Mouse (Mus musculus) right cerebral cortex, adult 18-20 months (tissue): ENCODE results near the gene Crim1.

Experiments used
- DNase-seq: peaks from one replicate; pipeline ENCODE4 v3.0.0; 2022; ENCODE audit warnings: mixed read lengths

Gene Crim1

GRCm38 (mm10) chr17:78199626-78200560 lies at the start of gene Crim1:
Gene Crim1, plus strand, starts transcription at chr17:78200248.
- DNase-seq = peak; percentile 65

GRCm38 (mm10) chr17:78151479-78152282 lies 48.4 kb upstream of the Crim1 start:
- DNase-seq = no peak

DNA sequence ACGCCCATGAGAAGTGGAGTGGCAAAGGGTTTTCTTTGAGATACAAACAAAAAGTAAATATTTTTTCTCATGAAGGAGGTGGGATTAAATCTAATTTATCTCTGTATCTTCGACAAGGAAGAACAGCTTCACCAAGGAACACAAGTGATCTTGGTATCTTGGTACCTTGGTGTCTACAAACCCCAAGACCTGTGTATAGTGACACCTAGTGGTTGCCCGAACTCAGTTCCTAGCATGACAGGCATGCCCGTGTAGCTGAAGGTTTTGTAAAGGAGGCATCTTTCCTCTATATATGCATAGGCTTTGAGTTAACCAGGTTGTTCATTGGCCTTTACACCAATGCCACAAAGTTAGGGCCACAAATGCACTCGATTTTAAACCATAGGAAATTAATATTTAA lies 36.8 kb upstream of the Crim1 start:
- peak; percentile 75 for DNase-seq

DNA sequence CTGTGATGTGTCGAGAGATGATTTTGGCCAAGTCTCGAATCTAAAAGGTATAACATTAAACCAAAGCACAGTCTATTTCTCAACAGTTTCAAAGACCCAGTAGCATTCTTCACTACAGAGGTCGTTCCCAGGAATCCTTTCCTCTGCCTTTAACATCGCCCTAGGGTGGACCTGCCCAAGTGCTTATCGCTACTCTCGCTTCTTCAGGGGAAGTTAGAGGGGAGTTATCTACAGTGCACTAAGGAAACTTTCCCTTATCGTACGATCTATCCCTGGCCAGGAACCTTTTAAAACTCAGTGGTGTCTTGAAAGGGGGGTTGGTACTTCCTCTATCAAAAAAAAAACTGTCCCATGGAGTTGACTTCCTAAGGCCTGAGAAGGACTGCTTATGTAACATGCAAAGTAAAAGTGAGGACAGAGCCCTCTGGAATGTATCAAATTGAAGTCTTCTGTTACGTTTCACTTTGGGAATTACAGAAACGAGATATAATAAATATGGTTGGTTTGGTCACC lies 36.3 kb upstream of the Crim1 start:
- no peak for DNase-seq

GRCm38 (mm10) chr17:78165855-78166254 lies 34.2 kb upstream of the Crim1 start:
- DNase-seq = no peak

- peak; percentile 29 for DNase-seq
Observed at GRCm38 (mm10) chr17:78166566-78166965, 33.5 kb upstream of the Crim1 start.

DNA sequence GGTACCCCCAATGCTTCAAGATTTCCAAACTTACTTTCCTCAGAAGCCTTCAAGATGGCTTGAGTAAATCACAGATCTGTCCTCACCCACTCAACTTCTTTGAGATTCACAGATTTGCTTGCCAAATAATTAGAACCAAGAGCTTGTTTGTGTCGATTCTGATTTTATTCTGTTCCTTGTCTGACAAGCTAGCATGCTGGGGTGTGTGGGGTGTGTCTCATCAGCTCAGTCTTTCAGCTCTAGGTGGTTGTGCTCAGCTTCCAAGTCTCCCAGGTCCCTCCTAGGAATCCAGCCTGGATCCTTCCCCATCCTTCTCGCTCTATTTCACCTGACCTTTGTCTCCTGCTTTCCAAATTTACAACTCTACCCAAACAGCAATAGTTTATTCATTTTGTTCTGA lies 27.7 kb upstream of the Crim1 start:
- DNase-seq = no peak

DNA sequence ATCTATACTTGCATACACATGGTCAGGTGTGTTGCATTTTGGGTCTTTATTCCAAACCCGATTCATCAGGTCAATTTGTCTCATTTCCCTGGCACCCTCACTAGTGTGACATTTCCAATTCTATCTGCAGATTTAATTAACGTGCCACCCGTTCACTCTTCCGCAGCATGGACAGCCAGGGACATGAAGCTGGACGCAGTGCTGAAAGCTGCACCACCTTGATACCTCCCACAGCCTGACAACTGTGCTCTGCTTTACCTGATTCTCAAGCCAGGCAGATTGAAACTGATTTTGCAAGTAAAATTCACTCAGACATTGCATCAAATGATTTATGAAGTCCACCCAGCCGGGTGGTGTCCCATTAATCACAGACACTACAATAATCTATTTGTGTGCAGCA lies 19.3 kb upstream of the Crim1 start:
- no peak for DNase-seq

GRCm38 (mm10) chr17:78196184-78196583 lies 3.9 kb upstream of the Crim1 start:
- no peak for DNase-seq

- no peak for DNase-seq
Observed at GRCm38 (mm10) chr17:78197111-78197510, 2.9 kb upstream of the Crim1 start.

DNA sequence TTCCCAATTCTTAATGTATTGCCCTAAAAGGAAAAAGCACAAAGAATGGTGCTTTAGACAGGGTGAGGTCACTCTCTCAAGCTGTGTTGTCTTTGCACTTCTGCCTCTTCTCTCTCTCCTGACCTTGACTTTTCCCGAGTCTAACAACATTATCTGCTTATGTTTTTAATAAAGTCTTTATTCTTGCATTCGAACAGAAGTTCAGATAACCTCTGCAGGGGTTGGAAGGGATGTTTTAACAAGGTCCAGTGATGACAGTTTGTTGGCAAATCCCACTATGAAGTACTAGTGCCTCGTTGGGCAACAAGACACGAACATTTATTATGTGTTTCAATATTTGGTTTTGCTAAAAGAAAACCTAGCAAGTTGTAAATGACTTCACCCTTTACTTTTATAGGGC lies 1.9 kb upstream of the Crim1 start:
- no peak for DNase-seq

DNA sequence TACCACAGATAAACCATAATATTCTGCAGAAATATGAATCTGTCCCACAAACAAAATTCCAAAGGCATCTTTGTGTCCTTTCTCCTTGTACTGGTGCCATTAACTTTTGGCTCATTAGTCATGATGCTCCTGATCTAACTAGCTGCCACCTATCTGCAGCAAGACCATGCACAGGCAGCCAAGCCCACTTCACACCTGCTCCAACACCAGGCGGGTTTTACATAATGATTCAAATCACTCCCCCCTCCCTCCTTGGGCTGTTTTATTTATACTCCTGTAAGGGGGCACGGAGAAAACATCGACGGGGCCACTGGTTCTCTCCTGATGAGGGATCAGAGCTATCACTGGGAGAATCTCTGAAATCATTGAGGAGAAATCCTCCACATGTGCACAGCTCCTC lies 1.2 kb upstream of the Crim1 start:
- no peak for DNase-seq

DNA sequence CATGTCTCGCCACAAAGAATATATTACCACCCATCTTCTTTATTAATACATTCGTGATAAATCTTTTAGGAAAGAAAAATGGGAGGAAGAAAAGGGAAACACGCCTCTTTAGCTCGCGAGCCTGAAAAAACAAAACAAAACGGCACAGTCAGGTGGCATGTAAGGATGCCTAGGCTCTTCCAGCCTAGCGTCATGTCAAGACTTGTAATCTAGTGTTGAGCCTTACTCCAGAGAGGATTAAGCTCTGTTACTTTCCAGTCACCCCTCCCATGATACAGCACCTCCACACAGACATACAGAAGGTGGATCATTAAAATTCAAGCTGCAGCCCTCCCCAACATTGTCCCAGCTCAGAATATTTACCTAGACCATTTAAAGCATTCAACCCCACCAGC lies 820 bp upstream of the Crim1 start:
- no peak for DNase-seq

DNA sequence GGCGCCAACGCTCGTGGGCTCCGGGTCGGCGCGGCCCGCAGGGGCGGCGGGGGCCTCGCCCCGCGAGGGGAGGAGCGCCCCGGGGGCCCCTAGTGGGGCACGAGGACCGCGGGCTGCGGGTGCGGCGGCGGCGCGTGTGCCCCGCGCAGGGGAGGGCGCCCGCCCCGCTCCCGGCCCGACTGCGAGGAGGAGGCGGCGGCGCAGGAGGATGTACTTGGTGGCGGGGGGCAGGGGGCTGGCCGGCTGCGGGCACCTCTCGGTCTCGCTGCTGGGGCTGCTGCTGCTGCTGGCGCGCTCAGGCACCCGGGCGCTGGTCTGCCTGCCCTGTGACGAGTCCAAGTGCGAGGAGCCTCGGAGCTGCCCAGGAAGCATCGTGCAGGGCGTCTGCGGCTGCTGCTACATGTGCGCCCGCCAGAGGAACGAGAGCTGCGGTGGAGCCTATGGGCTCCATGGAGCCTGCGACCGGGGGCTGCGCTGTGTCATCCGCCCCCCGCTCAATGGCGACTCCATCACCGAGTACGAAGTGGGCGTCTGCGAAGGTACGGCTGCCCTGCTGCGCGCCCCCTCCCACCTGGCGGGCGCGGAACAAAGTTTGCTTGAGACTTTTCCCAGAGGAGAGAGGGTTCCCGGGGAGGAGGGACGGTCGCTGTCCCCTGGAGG lies 643 bp downstream of the Crim1 start:
- peak; percentile 54 for DNase-seq

DNA sequence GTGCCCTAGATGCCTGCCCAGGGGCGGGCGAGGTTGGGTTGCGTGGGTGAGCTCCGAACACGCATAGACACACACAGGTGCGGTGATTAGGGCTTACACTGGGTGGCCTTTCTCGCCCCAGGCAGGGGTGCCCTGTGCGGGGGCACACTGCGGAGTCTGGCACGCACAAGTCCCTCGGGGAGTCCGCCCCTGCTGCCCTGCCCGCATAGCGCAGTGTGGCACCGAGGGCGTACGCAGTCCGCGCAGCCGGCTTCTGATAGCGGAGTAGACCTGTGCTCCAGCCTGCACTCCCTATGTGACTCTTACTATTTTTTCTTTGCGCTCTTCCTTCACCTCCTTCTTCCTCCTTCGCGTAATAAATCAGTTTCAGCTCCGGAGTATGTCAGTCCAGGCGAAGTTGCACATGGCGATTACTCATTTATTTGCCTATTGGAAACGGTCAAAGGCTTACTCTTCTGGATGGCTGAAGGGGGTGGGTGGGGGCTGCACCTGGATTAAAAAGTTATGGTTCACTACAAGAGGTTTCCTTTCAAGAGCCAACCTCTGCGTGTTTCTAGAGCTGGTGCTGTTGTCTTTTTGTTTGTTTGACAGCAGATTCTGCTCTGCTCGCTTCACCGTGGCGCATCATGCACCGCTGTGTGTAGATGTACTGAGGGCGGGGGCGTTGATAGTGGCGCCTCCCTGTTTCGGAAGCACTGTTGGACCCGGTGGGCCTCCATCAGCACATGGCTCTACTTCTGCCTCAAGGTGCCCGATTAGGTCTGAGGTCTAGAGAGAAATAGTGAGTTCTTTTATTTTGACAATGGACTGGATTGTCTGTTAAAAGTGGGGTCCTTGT lies 1.4 kb downstream of the Crim1 start:
- DNase-seq = peak; percentile 29

- no peak for DNase-seq
Observed at GRCm38 (mm10) chr17:78202221-78202620, 2.2 kb downstream of the Crim1 start.

DNA sequence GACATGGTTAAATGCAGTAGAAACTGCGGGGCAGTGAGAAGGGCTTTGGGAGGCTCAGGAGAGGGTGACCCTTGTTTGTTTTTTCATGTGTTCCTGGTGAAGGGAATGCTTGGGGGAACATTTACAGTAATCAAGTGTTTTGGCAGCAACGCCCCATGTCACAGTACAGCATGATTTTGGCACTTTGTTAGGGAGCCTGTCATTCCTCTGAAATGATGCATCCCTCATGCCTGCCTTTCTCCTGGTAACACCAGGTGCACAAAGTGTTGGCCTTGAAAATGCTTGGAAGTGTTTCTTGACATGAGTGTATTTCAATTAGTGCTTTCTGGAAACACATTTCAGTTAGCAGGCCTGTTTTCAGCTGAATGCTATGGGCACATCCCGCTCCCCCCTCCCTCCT lies 2.7 kb downstream of the Crim1 start:
- no peak for DNase-seq

GRCm38 (mm10) chr17:78203478-78203877 lies 3.4 kb downstream of the Crim1 start:
- no peak for DNase-seq

DNA sequence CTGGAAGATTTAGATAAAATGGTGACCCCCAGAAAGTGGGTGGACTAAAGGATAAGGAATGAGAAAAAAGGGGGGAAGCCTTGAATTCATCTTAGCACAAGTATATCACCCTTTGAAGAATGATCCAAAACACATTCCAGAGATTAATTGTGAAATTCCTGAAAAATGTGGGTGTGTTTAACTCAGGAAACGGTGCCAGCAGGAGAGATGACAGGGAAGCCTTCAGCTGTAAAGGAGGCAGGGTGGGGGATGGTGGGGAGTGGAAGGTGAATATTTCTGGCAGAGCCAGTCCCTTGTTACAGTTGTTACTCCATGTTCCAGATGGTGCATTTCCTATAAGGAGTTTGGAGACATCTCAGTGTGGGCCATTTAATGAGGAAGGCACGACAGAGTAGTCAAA lies 6.4 kb downstream of the Crim1 start:
- DNase-seq = no peak

DNA sequence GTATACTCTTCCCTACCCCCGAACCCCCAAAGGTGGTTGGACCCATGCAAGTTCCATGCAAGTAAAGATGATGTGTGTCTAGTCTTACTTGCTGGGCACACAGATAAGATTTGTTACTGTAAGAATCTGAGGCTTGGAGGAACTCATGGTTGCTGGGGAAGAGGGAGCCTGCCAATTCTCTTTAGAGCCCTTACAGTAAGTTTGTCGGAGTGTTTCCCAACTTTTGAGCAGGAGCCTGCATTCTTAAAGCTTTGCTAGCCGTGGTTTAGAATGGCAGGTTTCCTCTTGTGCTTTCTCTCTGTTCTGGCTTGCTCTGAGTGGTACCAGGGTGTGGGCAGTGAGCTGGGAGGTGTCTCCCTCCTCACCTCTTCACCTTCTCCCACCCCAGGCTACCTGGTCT lies 7.2 kb downstream of the Crim1 start:
- no peak for DNase-seq

DNA sequence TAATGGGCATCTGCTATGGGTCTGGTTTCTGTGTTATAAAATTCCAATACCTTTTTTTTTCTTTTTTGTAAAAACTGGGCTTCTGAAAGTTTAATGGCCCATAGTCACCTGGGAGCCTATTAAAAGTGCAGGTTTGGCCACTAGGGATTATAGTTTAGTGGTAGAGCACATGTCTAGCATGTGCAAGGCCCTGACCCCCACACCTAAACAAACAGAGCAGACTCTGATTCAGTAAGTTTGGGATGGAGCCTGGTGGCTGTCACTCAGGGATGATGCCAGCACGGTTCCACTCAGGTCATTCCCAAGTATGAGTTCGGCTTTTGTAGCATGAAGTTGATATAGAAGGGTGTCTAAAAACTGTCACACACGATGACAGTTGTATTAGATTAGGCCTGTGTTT lies 8.8 kb downstream of the Crim1 start:
- no peak for DNase-seq

GRCm38 (mm10) chr17:78209646-78210045 lies 9.6 kb downstream of the Crim1 start:
- DNase-seq = no peak
